ENCODE assay signal across 8 mouse cellular contexts in genomic region chr2:172042607-172043234, GRCm38 (mm10). TPM values are rescaled to one million over a fixed set of nuclear protein-coding genes. Genes with fewer than 3 reads are reported as not detected.
A peak's percentile ranks its signal among the peaks of the same experiment; 100 is the strongest.
DNase-seq lines count a peak whose midpoint lies in the region; ATAC-seq lines count a peak whose summit lies in the region.

No protein-coding gene starts in this region.

- intact Hi-C loops in left cerebral cortex, postnatal 25 days (cut with DNase I) = loop anchor here (2.0 to 10.0 kb wide), 3 partner anchors 95 to 1128 kb away; no protein-coding TSS in a partner anchor

- H3K9me3 ChIP-seq in forebrain, embryonic 13.5 days (replicated peaks) = no peaks in the 10 kb centered on the region
- no peaks in the 10 kb centered on the region for H3K9me3 ChIP-seq in limb, embryonic 12.5 days

- no peak overlapping the region for H3K27ac ChIP-seq in forebrain, embryonic 13.5 days
- no peak overlapping the region for H3K27ac ChIP-seq in limb, embryonic 12.5 days

- peak overlapping the region; percentile 87 for H3K4me2 ChIP-seq in forebrain, embryonic 13.5 days
- peak overlapping the region; percentile 70 for H3K4me2 ChIP-seq in limb, embryonic 12.5 days

- H3K4me1 ChIP-seq in forebrain, embryonic 13.5 days = peaks cover 37% of the 10 kb centered on the region
- peaks cover 28% of the 10 kb centered on the region for H3K4me1 ChIP-seq in limb, embryonic 12.5 days (replicated peaks)

- H3K36me3 ChIP-seq in forebrain, embryonic 13.5 days (ENCODE audit: poor library complexity, severe bottlenecking) = no peaks in the 10 kb centered on the region
- H3K36me3 ChIP-seq in limb, embryonic 12.5 days = no peaks in the 10 kb centered on the region

- H3K9ac ChIP-seq in forebrain, embryonic 13.5 days = peak overlapping the region; percentile 56
- H3K9ac ChIP-seq in limb, embryonic 12.5 days (replicated peaks) = no peak overlapping the region

- under 1% methylated on average over 46 of the region's 46 CpGs for WGBS in forebrain, embryonic 13.5 days
- under 1% methylated on average over 46 of the region's 46 CpGs for WGBS in limb, embryonic 12.5 days

- H3K4me3 ChIP-seq in forebrain, embryonic 13.5 days = peak overlapping the region; percentile 46
- H3K4me3 ChIP-seq in limb, embryonic 12.5 days (replicated peaks) = peak overlapping the region; percentile 39

- peak; percentile 24 to 37 for DNase-seq in left cerebral cortex, postnatal 25 days (ENCODE audit: low spot score in 2 of 2)
- no peak for DNase-seq in left cerebral cortex, adult 11 months (ENCODE audit: low spot score)
- DNase-seq in right cerebral cortex, postnatal 25 days = peak; percentile 33
- DNase-seq in thymus, adult 18-20 months = no peak
- no peak for DNase-seq in urinary bladder, postnatal 4 days (ENCODE audit: low spot score in 2 of 2)

- H3K27me3 ChIP-seq in forebrain, embryonic 13.5 days = peaks cover 58% of the 10 kb centered on the region
- H3K27me3 ChIP-seq in limb, embryonic 12.5 days = peaks cover 72% of the 10 kb centered on the region

- ATAC-seq in forebrain, embryonic 13.5 days = 0 out of 2 replicates have a peak, but pooled peaks have one; percentile 16
- ATAC-seq in limb, embryonic 12.5 days (ENCODE audit: insufficient number of reproducible peaks, insufficient read depth, low FRiP score, low TSS enrichment, low read depth) = no peak
- no peak for ATAC-seq in CD4-positive, CD25-positive, alpha-beta regulatory T cell, adult 4 months

RNA-seq across cellular contexts. Expression of gene Cbln4, which starts 0.5 kb away (rescaled TPM):
- total RNA-seq in left cerebral cortex, postnatal 25 days (2021) = 10 to 100 TPM; 15.6 to 27.7 TPM
- 3.7 and 5.7 TPM in 2 replicates for polyA plus RNA-seq in forebrain, embryonic 13.5 days (2015; fragmentation: Nextera tagmentation; extraction: Ambion mirVana)
- 5.9 and 6.7 TPM in 2 replicates for polyA plus RNA-seq in limb, embryonic 12.5 days (2016; fragmentation: Nextera tagmentation; extraction: Ambion mirVana)
- polyA plus RNA-seq in CD4-positive, CD25-positive, alpha-beta regulatory T cell, adult 4 months (2017; shearing (Covaris generic)) = under 1 TPM in 1 of 2 experiments, not detected in 1; 0.11 TPM

Comparison
In these comparisons a context has a peak if more than half of its experiments do, and no peak if none do; other contexts are left out.
1. DNase-seq: peak in left cerebral cortex, postnatal 25 days (2 of 2) and right cerebral cortex, postnatal 25 days (single experiment); none in left cerebral cortex, adult 11 months (single experiment), thymus, adult 18-20 months (0 of 2) and urinary bladder, postnatal 4 days (0 of 2).